Mouse (Mus musculus): ENCODE results near the gene Col8a1. TPM values are rescaled to one million over a fixed set of nuclear protein-coding genes. Genes with fewer than 3 reads are reported as not detected.

Col8a1 gene
- total RNA-seq (2021) = under 1 TPM; 0.74 to 0.80 TPM

DNA sequence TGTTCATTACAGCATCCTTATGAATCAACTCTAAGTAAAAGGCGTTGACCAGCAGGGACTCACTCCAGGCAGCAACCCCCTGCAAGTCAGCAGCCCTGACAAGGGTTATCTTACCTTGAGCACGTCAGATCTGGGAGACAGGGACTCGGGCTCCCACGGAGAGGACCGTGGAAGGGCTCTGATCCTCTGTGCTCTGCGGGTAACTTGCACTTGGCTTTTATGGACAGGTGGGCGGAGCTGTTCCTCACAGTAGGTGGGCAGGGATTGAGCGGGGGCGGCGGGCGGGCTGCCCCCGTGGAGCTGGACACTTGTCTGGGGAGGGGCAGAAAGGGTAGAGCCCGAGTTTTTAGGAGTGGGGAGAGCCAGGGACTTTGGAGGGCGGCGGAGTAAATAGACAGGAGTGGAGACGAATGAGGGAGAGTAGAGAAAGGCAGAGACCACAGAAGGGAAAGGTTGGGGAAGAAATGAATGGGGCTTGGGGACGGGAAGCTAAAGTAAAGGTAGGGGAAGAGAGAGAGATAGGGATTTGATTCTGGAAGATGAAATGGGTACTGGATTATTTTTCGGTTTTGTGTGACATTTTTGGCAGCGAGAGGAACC is at the start of gene Col8a1:
Gene Col8a1 (minus strand): TSS at position 212 of the 600 bp plus-strand sequence.
- DNase-seq (ENCODE audit: extremely low spot score in 1 of 2, low spot score in 1 of 2) = no peak

DNA sequence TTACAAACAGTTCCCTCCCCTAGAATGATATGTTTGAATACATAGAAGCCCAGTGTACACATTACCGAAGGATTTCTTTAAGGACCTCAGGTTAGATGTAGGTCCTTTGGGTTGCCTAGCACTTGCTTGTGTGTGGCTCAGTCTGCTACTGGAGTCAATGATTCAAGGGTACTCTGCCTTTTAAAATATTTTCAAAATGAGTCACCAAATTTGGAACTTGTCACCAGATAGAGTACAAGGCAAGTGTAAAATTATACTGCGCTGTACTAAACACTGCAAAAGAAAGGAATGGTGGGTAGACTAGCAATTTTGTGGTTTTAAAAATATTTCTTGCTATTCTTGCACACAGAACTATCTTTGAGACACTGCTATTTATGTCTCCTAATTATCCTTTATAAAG is 47.3 kb upstream of the Col8a1 start:
- no peak for DNase-seq (ENCODE audit: extremely low spot score in 1 of 2, low spot score in 1 of 2)

DNA sequence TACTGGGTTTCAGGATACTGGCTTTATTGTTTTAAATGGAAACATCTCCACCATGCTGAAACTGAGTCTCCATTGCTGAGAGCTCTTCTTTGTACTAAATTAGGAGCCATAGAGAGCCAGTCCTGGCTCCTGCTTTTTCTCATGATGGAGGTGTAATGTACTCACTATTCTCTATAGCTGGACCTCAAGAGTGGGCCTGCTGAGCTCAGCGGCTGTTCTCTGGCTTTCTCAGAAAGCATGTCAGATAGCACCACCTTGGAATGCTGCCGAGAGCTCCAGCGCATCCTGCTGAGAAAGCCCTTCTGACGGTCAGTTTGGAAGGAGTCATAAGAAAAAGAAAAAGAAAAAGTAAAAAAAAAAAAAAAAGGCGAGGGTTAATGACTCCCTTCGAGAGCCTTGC is 41.8 kb upstream of the Col8a1 start:
- DNase-seq (ENCODE audit: extremely low spot score in 1 of 2, low spot score in 1 of 2) = no peak

DNA sequence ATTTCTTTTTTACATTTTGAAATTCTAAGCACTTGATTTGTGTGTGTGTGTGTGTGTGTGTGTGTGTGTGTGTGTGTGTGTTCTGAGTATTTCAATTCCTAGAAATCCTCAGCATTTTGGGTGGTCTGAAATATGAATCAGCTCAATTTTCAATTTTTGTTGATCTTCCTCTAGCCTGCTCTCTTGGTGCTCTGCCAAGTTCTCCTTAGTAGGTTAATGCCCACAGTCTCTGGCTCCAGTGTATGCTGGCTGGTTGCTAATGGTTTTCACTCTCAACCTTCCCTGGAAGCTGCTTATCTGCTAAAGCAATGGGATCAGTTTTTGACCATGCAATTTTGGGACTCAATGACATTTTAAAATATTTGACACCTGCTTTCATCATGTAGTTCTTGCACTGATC is 24.5 kb upstream of the Col8a1 start:
- no peak for DNase-seq (ENCODE audit: extremely low spot score in 1 of 2, low spot score in 1 of 2)

DNA sequence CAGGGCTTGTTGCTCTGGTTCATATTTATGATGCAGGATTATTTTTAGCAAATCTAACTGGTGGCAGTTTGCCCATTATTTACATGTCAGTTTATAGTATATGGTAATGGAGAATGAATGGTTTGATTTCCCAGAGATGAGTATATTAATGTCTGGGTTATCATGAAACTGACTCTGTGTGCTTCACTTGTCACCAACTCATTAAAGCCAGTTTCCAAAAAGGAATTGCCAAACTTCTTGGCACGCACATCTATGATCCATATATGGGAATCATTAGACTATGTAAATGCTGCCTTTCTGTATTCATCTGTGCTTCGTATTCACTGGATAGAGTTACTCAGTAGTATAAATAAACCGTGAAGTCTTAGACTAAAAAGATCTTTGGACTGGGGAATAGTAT is 11.1 kb upstream of the Col8a1 start:
- DNase-seq (ENCODE audit: extremely low spot score in 1 of 2, low spot score in 1 of 2) = no peak

DNA sequence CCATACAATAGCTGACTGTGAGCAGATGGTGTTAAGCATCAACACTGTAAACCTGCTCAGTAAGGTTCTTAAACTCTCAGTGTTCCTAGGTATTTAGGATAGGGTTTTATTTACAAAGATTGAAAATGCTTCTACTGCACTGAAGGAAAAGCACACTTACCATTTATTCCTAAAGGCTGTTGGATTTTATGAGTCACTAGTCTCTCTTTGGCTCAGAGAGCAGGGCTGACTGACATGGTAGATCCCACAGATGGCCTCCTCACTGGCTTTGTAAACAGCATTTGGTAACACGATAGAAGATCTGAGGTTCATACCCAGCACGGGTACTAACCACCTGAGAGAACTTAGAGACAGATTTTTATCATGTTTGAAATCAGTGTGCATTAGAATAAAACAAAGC is 5.3 kb upstream of the Col8a1 start:
- no peak for DNase-seq (ENCODE audit: extremely low spot score in 1 of 2, low spot score in 1 of 2)

DNA sequence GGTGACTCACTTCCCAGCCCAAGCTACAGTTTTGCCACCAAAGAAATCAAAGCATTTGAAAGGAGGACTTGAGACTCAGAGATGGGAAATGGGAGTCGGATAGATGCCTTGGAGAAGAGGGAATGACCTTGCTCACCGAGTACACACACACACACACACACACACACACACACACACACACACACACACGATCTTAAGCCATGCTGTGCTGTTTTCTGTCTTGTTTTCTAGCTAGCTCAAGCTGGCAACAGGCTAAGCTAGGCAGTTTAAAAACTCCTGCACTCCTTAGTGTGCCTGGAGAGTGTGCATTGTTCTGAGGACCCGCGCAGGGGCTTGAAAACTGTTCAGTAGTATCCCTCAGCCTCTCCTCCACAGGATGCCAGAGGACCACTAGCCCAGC is 1.2 kb upstream of the Col8a1 start:
- DNase-seq (ENCODE audit: extremely low spot score in 1 of 2, low spot score in 1 of 2) = no peak

DNA sequence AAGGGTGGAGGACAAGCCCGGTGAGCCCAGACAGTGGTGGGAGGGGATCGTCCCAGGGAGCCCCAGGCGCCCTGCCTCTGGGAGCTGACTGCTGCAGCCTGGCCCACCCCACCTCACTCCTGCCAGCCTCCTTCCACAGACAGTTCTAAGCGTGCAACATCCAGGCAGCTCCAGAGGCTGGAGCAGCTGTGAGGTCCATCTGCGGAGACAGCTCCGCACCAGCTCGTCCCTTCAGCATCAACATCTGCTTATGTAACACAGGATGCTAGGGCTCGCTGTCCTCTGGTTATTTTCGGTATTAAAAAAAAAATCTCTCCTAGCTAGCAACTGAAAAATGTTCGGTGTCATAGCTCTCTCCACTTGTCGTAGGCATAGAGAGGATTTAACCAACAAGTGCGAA is 704 bp upstream of the Col8a1 start:
- peak; percentile 11 to 21 for DNase-seq (ENCODE audit: extremely low spot score in 1 of 2, low spot score in 1 of 2)

DNA sequence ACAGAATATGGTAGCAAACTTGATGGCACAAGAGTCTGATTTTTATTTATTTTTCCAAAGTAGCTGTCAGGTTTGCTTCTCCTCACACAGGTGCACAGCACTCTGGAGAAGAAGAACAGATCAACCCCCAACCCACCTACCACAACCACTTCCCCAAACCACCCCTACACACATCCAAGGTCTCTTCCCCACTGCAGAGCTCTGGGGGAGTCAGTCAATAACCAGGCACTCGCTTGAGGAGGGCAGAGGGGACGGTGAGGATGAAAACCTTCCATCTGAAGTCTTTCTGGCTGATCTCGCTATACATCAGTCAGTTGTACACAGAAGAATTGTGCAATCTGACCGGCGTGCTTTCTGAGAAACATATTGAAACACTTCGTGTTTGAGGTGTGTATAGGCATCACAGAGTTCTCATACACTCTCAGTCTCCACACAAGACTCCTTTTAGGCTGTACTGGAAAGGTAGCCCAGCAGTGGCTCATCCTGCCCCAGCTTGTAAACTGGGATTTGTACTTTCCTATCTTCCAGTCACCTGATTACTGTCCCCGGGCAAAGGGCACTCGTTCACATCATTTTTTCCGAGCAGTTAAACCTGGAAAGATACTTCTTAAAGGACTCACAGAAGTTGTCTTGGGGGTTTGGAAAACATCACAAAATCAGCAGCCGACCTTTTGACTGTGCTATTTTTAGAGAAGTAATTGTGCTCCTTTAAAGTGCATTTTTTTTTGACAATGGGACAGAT is 827 bp downstream of the Col8a1 start:
- DNase-seq (ENCODE audit: extremely low spot score in 1 of 2, low spot score in 1 of 2) = no peak

DNA sequence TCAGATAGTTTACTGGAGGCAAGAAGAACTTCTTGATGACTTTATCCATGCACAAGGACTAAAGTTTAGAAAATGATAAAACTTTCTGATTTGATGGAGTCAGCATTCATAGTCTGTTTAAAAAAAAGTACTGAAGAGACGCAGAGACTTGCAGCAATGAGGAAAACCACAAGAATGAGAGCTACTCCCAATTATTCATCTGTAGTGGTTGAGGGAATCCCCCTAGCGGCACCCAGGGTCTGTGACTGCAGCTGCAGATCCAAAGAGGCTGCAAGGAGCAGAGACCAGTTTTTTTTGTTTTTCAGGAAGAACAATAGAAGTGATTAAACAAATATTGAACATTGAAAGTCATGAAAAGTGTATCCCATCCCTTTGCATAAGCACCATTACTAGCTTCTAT is 4.0 kb downstream of the Col8a1 start:
- DNase-seq (ENCODE audit: extremely low spot score in 1 of 2, low spot score in 1 of 2) = no peak

DNA sequence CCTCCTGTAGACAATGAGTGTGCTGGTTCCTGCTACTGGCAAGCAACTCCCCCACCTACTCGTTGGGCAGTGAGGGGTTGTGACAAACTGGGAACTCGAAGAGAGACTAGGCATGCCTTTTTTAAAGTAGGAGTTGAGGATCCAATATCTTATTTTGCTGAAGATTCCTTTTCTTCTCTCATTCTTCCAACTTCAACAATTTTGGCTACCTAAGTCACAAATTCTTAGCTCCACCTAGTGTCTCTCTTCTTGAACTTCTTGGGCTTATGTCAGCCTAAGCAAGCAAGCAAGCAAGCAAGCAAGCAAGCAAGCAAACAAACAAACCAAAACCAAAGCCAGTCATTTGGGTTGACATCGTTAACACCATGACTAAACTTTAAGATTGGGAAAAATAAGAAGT is 6.4 kb downstream of the Col8a1 start:
- DNase-seq (ENCODE audit: extremely low spot score in 1 of 2, low spot score in 1 of 2) = no peak

DNA sequence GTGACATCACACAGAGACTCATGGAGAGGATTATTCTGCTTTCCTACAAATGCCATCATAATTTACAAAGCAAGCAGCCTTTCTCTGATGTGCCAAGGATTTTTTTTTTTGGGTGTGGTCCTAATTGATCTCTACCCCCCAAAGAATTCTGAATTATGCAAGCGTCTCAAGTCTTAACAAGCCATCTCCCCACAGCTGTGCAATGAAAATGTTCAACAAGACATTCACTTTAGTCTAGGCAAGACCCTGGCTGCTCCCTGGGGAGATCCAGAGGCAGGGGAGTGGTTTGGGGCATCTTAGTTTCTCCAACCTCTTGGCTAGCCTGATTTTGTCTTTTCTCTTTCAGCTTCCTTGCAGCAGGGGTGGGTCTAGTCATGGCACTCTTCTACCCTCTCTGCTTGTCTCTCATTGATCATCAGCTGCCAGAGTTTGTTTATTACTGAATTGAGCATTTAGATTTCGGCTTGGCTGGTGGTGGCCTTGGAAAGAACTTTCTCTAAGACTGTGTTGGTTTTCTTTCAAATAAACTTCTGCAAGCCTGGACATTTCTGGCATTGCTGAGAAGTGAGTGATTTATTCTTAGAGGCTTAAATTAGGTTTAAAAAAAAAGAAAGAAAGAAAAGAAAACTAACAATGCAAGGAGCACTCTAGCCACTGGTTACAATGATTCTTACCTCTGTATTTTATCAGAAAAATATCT is 7.0 kb downstream of the Col8a1 start:
- DNase-seq (ENCODE audit: extremely low spot score in 1 of 2, low spot score in 1 of 2) = no peak

DNA sequence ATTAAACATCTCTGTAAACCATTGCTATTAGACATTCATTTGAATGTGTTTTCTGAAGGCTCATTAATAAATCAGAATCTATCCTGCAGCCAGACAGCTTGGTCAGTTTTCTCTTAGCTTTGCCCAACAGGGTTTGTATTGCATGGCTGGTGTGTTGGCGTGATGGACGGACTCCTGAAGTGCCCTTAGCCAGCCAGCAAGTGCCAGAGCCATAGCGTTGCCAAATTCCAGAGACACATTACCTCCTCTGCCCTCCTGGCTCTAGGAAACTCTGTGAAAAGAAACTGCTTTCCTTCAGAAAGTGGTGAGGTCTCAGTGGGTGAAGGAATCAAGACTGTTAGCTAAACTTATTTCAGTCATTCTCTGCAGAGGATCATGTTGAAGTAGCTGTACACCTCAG is 14.4 kb downstream of the Col8a1 start:
- DNase-seq (ENCODE audit: extremely low spot score in 1 of 2, low spot score in 1 of 2) = no peak

DNA sequence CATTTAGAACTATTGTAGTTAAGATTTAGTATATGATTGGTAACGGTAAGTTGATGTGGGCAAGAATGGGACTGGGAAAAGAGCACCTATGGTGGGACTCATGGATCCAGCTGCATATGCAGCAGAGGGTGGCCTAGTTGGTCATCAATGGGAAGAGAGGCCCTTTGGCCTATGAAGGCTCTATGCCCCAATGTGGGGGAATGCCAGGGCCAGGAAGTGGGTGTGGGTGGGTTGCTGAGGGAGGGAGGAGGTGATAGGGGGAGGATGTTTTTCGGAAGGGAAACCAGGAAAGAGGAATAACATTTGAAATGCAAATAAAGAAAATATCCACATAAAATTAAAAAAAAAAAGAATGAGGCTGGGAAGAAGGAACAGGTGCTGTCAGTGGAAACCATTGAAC is 19.6 kb downstream of the Col8a1 start:
- no peak for DNase-seq (ENCODE audit: extremely low spot score in 1 of 2, low spot score in 1 of 2)

DNA sequence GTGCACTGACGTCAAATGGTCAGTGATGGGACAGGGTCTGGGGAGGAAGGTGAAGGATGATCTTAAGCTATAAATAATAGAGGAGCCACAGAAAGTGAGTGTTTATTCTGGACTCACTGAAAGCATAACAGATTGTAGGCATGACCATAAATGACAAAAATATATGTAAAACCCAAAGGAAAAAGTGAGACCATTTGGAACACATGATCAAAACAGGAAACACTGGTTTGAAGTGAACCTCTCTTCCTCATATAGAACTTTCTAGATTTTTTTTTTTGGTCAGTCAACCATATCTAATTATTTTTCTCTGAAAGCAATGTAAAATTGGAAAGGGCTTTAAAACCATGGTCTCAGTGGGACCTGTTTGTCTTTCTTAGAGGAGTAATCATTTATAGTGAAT is 21.0 kb downstream of the Col8a1 start:
- DNase-seq (ENCODE audit: extremely low spot score in 1 of 2, low spot score in 1 of 2) = no peak

DNA sequence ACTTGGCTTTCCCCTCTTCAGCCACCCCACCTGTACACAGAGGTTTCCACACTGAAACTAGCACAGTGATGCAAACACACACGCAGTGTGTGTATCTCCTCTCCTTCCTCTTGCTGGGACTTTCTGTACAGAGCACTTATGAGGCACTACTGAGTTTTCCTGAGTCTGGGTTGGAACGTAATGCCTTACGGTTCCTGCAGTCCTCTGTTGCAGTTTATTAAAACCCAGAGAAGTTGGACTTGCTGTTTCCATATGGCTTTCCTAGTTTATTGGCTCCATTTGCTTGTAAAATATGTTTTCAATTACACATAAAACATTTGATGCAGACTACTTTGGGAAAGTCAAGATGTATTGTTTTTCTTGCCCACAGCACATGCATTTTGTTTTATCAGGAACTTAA is 21.4 kb downstream of the Col8a1 start:
- no peak for DNase-seq (ENCODE audit: extremely low spot score in 1 of 2, low spot score in 1 of 2)

DNA sequence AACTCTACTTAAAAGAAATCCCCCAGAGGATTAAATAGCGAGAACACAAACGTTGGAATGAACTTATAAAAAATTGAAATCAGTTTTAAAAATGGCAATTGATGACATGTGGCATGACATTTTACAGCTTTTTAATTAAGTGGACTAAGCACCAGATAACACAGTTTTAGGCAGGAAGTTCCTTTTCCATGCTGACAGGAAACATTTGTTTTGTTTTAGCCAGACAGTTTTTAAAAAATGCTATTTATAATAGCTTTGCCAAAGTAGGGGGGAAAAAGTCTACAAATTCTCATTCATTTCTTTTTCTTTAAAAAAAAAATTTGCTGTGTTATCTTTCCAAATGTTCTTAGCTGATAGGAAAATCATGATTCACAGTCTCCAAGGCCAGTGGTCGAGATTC is 29.6 kb downstream of the Col8a1 start:
- DNase-seq (ENCODE audit: extremely low spot score in 1 of 2, low spot score in 1 of 2) = no peak

DNA sequence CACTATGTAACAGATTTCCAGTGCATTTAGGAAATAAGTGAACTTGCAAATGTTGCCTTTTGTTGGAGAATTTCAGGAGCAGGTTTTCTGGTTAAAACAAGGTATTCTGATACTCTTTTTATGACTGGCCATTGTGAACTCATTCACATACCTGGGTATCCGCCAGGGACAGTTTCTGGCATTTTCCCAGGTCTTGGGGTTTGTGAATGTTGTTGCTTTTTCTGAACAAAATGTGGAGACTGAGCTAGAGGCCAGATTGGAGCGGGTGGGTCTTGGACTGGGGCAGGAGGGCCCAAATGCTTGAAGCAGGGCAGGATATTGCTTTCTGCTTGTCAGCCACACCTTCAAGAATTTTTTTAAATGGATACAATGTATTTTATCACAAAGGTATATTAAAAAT is 35.6 kb downstream of the Col8a1 start:
- no peak for DNase-seq (ENCODE audit: extremely low spot score in 1 of 2, low spot score in 1 of 2)

DNA sequence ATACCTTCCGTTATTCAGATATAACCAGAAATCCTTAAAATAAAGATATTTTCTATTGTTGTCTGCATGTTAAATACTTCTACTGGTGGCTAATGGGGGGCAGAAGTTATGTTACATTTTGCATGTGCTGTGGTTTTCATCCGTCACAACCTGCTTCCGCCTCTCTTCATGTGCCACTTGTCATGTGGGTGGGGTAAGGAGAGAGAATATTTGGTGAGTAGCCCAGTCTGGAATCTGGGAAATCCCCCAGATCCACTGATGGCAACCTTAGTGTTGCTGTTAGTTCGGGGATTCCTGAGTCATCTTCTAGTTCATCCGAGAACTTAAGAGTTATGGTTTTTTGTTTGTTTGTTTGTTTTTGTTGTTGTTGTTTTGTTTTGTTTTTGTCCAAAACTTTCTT is 55.8 kb downstream of the Col8a1 start:
- no peak for DNase-seq (ENCODE audit: extremely low spot score in 1 of 2, low spot score in 1 of 2)

DNA sequence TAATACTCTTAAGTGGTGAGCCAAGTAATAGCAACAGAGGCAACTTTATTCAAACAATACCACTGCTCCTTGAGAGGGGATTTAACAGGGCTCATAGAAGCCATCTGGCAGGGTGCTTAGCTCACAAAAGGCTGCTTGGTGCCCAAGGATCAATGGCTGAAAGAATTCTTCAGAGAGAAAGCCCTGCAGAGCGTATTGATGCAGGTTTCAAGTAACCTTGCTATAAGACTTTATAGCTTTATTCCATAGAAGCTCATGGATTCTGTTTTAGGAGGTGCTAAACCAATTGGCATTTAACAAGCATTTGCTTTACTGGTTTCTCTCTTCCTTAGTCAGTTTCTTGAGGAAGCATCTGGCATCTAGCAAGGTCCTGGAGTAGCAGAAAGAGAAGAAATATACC is 59.8 kb downstream of the Col8a1 start:
- no peak for DNase-seq (ENCODE audit: extremely low spot score in 1 of 2, low spot score in 1 of 2)

DNA sequence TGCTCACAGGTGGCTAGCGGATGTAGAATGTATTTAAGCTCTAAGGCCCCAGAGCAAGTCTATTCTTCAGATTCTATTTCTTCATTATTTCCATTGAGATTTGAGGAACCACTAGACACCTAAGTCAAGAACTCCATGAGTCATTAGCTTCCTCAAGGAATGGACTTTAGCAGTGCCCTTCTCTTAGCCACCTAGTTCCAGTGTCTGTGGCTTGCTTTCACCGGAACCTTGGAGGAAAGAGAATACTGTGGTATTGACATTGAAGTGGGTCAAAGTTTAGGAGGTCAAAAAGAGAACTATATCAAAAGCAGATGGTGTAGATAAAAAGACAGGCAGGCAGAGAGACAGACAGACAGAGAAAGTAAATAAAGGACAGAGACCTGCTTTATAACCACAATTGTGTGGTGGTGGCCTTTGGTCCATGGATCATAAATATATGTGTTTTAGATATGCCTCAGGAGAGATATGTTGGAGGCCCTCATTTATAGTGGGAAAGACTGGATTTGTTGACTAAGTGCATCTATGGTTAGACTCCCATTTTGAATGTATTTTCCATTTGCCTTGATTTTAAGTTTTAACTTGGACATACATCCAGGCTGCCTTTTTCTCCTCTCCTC is 60.5 kb downstream of the Col8a1 start:
- no peak for DNase-seq (ENCODE audit: extremely low spot score in 1 of 2, low spot score in 1 of 2)

Measured in layer of hippocampus, postnatal 25 days (tissue).